Mouse (Mus musculus) CH12.LX (cell line): ENCODE results near the gene Mlf1. TPM values are rescaled to one million over a fixed set of nuclear protein-coding genes. Genes with fewer than 3 reads are reported as not detected.

Source experiments
- DNase-seq: peaks from one replicate; pipeline ENCODE4 v3.0.0-alpha.2; 2013; ENCODE audit errors: extremely low read depth
- H3K27ac ChIP-seq: 2 replicates; pipeline ENCODE4 v1.5.1; 2012; ENCODE audit warnings: low read depth, mild to moderate bottlenecking, control low read depth, moderate library complexity; ENCODE audit not compliant: insufficient read depth
- H3K27me3 ChIP-seq: replicated peaks from 2 replicates; pipeline ENCODE3; 2012; ENCODE audit warnings: inconsistent platforms
- H3K36me3 ChIP-seq, 2 experiments: replicated peaks in 1 of 2; 2 replicates each; pipeline versions ENCODE3 to v1.6.1; 2012; ENCODE audit warnings: inconsistent platforms in 1 of 2, low read length in 1 of 2, mild to moderate bottlenecking in 1 of 2, mixed read lengths in 1 of 2, moderate library complexity in 1 of 2; ENCODE audit not compliant: control insufficient read depth in 1 of 2, insufficient read depth in 1 of 2
- H3K4me1 ChIP-seq, 2 experiments: 2 replicates each; pipeline ENCODE4 v1.6.1; 2012; ENCODE audit warnings: inconsistent platforms in 1 of 2, moderate library complexity in 1 of 2; ENCODE audit not compliant: insufficient read depth in 2 of 2, control insufficient read depth in 1 of 2
- H3K4me2 ChIP-seq: 2 replicates; pipeline ENCODE4 v1.6.1; 2012; ENCODE audit warnings: low read depth, mild to moderate bottlenecking, control low read depth; ENCODE audit not compliant: poor library complexity, insufficient read depth, severe bottlenecking
- H3K4me3 ChIP-seq, 3 experiments: fragments of 150-350 bp in 1 of 3; sonication (generic) in 1 of 3; replicated peaks in 1 of 3; 2 replicates each; pipeline versions ENCODE3 to v1.5.1; 2011 to 2012; ENCODE audit warnings: low read depth in 2 of 3, low read length in 2 of 3, mild to moderate bottlenecking in 2 of 3, moderate library complexity in 2 of 3, control low read depth in 1 of 3, improper control_type of control experiment in 1 of 3, inconsistent platforms in 1 of 3, mixed read lengths in 1 of 3; ENCODE audit not compliant: poor library complexity in 1 of 3
- H3K79me2 ChIP-seq: replicated peaks from 2 replicates; pipeline ENCODE4 v1.6.1; 2012; ENCODE audit warnings: mild to moderate bottlenecking, moderate library complexity; ENCODE audit not compliant: control insufficient read depth, poor library complexity, insufficient read depth, severe bottlenecking; ENCODE audit errors: extremely low read depth
- H3K9ac ChIP-seq: 2 replicates; pipeline ENCODE4 v1.6.1; 2012; ENCODE audit warnings: low read depth, mild to moderate bottlenecking, control low read depth, moderate library complexity; ENCODE audit not compliant: insufficient read depth
- H3K9me3 ChIP-seq: replicated peaks from 2 replicates; pipeline ENCODE3; 2012; ENCODE audit warnings: low read length, inconsistent platforms, mixed read lengths
- BHLHE40 ChIP-seq: IDR thresholded peaks from 2 replicates; pipeline ENCODE4 v1.6.1; 2011; ENCODE audit warnings: mild to moderate bottlenecking, low read depth, low read length, improper control_type of control experiment
- CHD1 ChIP-seq: IDR thresholded peaks from 2 replicates; pipeline ENCODE4 v1.6.1; 2012; ENCODE audit warnings: low read depth, low read length, improper control_type of control experiment, inconsistent platforms
- CHD2 ChIP-seq: IDR thresholded peaks from 2 replicates; pipeline ENCODE4 v1.6.1; 2011; ENCODE audit warnings: low read length, improper control_type of control experiment
- CTCF ChIP-seq, 2 experiments: IDR thresholded peaks in 1 of 2; conservative IDR thresholded peaks in 1 of 2; 2 replicates each; pipeline ENCODE4 v1.5.1; 2011 to 2012; ENCODE audit warnings: low read depth in 2 of 2, low read length in 2 of 2, improper control_type of control experiment in 1 of 2, inconsistent platforms in 1 of 2, mild to moderate bottlenecking in 1 of 2, moderate library complexity in 1 of 2
- ELF1 ChIP-seq: IDR thresholded peaks from 2 replicates; pipeline ENCODE4 v1.6.1; 2014; ENCODE audit warnings: low read depth, mild to moderate bottlenecking, inconsistent platforms, low read length, improper control_type of control experiment
- EP300 ChIP-seq: IDR thresholded peaks from 2 replicates; pipeline ENCODE4 v1.6.1; 2011; ENCODE audit warnings: low read length, improper control_type of control experiment
- ETS1 ChIP-seq: conservative IDR thresholded peaks from 2 replicates; pipeline ENCODE4 v1.6.1; 2012; ENCODE audit warnings: low read depth, mild to moderate bottlenecking, inconsistent platforms, low read length, improper control_type of control experiment, moderate library complexity
- GABPA ChIP-seq: IDR thresholded peaks from 2 replicates; pipeline ENCODE4 v1.6.1; 2012; ENCODE audit warnings: low read depth, low read length, improper control_type of control experiment, inconsistent platforms; ENCODE audit not compliant: insufficient replicate concordance
- HCFC1 ChIP-seq: IDR thresholded peaks from 2 replicates; pipeline ENCODE4 v1.6.1; 2012; ENCODE audit warnings: low read depth, mild to moderate bottlenecking, inconsistent platforms, low read length, improper control_type of control experiment
- IRF4 ChIP-seq: IDR thresholded peaks from 2 replicates; pipeline ENCODE4 v1.6.1; 2014; ENCODE audit warnings: low read depth, mild to moderate bottlenecking, inconsistent platforms, low read length, improper control_type of control experiment
- JUN ChIP-seq: IDR thresholded peaks from 2 replicates; pipeline ENCODE4 v1.6.1; 2011; ENCODE audit warnings: low read depth, mild to moderate bottlenecking, low read length, improper control_type of control experiment, moderate library complexity; ENCODE audit not compliant: insufficient read depth
- JUND ChIP-seq: conservative IDR thresholded peaks from 2 replicates; pipeline ENCODE4 v1.6.1; 2011; ENCODE audit warnings: low read depth, low read length, improper control_type of control experiment
- KAT2A ChIP-seq: IDR thresholded peaks from 2 replicates; pipeline ENCODE4 v1.6.1; 2012; ENCODE audit warnings: low read length, improper control_type of control experiment, inconsistent platforms; ENCODE audit not compliant: insufficient replicate concordance
- MAFK ChIP-seq: IDR thresholded peaks from 2 replicates; pipeline ENCODE4 v1.6.1; 2011; ENCODE audit warnings: low read length, improper control_type of control experiment; ENCODE audit not compliant: insufficient replicate concordance
- MAX ChIP-seq: IDR thresholded peaks from 2 replicates; pipeline ENCODE4 v1.6.1; 2011; ENCODE audit warnings: low read length, improper control_type of control experiment
- MAZ ChIP-seq: IDR thresholded peaks from 2 replicates; pipeline ENCODE4 v1.6.1; 2012; ENCODE audit warnings: low read depth, mild to moderate bottlenecking, inconsistent platforms, low read length, improper control_type of control experiment, moderate library complexity
- MEF2A ChIP-seq: IDR thresholded peaks from 2 replicates; pipeline ENCODE4 v1.6.1; 2014; ENCODE audit warnings: low read depth, mild to moderate bottlenecking, inconsistent platforms, low read length, improper control_type of control experiment, borderline replicate concordance
- MXI1 ChIP-seq: IDR thresholded peaks from 2 replicates; pipeline ENCODE4 v1.6.1; 2011; ENCODE audit warnings: mild to moderate bottlenecking, low read depth, low read length, improper control_type of control experiment
- NELFE ChIP-seq: IDR thresholded peaks from 2 replicates; pipeline ENCODE4 v1.6.1; 2011; ENCODE audit warnings: low read depth, low read length, improper control_type of control experiment
- PAX5 ChIP-seq: IDR thresholded peaks from 2 replicates; pipeline ENCODE4 v1.6.1; 2012; ENCODE audit warnings: low read length, inconsistent platforms, mixed read lengths
- SMC3 ChIP-seq: IDR thresholded peaks from 2 replicates; pipeline ENCODE4 v1.6.1; 2011; ENCODE audit warnings: low read depth, low read length, improper control_type of control experiment
- TBP ChIP-seq: conservative IDR thresholded peaks from 2 replicates; pipeline ENCODE4 v1.6.1; 2011; ENCODE audit warnings: low read depth, low read length, improper control_type of control experiment
- TCF12 ChIP-seq: IDR thresholded peaks from 2 replicates; pipeline ENCODE4 v1.6.1; 2014; ENCODE audit warnings: low read depth, mild to moderate bottlenecking, inconsistent platforms, low read length, improper control_type of control experiment
- UBTF ChIP-seq: IDR thresholded peaks from 2 replicates; pipeline ENCODE4 v1.6.1; 2012; ENCODE audit warnings: low read depth, mild to moderate bottlenecking, inconsistent platforms, low read length, improper control_type of control experiment, moderate library complexity
- USF1 ChIP-seq: IDR thresholded peaks from 2 replicates; pipeline ENCODE4 v1.6.1; 2014; ENCODE audit warnings: low read depth, mild to moderate bottlenecking, inconsistent platforms, low read length, improper control_type of control experiment
- ZKSCAN1 ChIP-seq: IDR thresholded peaks from 2 replicates; pipeline ENCODE4 v1.6.1; 2012; ENCODE audit warnings: low read depth, inconsistent platforms, low read length, improper control_type of control experiment, borderline replicate concordance
- ZMIZ1 ChIP-seq: IDR thresholded peaks from 2 replicates; pipeline ENCODE4 v1.6.1; 2012; ENCODE audit warnings: low read depth, mild to moderate bottlenecking, inconsistent platforms, low read length, improper control_type of control experiment
- ZNF384 ChIP-seq: IDR thresholded peaks from 2 replicates; pipeline ENCODE4 v1.6.1; 2012; ENCODE audit warnings: low read depth, low read length, improper control_type of control experiment, inconsistent platforms
- dilution Hi-C: fragments of 300-500 bp; cut with MboI; formaldehyde crosslinking; loops from 2 replicates; pipeline ENCODE4 v1.14.3; 2020; ENCODE audit warnings: low sequenced_read_pairs; ENCODE audit not compliant: extremely low pct_unique_long_range_greater_than_20kb, extremely low pct_ligation_motif_present
- in situ Hi-C: fragments of 300-500 bp; cut with MboI; formaldehyde crosslinking; loops from 3 replicates; pipeline ENCODE4 v1.14.3; 2019; ENCODE audit warnings: low sequenced_read_pairs, low pct_ligation_motif_present, low pct_unique_long_range_greater_than_20kb, mixed read lengths
- polyA plus RNA-seq: library from polyadenylated mRNA; unstranded; fragments of >175 nt; gene quantifications from 2 replicates; pipeline ENCODE4 v1.2.1, GENCODE M21; 2012; ENCODE audit warnings: low read depth; ENCODE audit not compliant: insufficient read length
- total RNA-seq, 2 experiments: library from RNA; depleted of rRNA; stranded (reverse); fragments of 300-350 nt in 1 of 2; fragments of >200 nt in 1 of 2; gene quantifications; 2 replicates each; pipeline ENCODE4 v1.2.3; 2012 to 2014

Gene Mlf1
- total and polyA plus RNA-seq, 3 experiments: not detected

DNA sequence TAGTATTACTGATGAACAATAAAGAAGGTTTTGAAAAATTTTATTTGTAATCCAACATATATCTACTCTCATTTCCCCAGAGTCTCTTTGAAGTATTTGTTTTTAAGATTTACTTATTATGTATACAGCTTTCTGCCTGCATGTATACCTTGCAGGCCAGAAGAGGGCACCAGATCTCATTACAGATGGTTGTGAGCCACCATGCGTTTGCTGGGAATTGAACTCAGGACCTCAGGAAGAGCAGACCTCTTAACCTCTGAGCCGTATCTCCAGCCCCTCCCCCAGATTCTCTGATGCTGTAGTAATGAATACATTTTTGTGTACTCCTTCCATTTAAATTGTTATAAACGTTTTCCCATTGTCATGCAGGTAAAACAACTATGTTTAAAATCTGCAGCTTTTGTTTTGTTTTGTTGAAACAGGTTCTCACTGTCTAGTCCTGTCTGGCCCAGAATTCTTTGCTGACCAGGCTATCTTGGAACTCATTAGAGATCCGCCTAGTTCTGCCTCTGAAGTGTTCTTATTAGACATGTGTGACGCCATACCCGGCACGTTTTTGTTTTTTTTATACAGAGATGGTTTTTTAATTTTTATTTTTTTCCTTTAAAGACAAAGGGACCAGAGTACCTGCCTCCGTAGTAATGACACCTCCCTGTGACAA, 55.6 kb downstream of the Mlf1 start:
- H3K36me3 ChIP-seq: peaks cover 19 to 31% of the 10 kb centered on the region in 2 experiments
- H3K9ac ChIP-seq: no peak overlapping the region
- dilution Hi-C loops: no loop called here
- in situ Hi-C loops: no loop called here
- TF ChIP-seq BHLHE40: 0 out of 2 replicates have a peak, but pooled peaks have one; percentile 20
- TF ChIP-seq KAT2A: no peak
- TF ChIP-seq USF1: no peak
- TF ChIP-seq TCF12: no peak
- TF ChIP-seq MAFK: peak; percentile 48; the same call in 1 of the 2 replicates
- 0 out of 2 replicates have a peak, but pooled peaks have one; percentile 29 for TF ChIP-seq TBP
- TF ChIP-seq CTCF (conservative IDR thresholded peaks at IDR 0.05 in 1 of 2, IDR thresholded peaks at IDR 0.05 in 1 of 2; ENCODE audit: low read depth in 2 of 2, low read length in 2 of 2): peak in 1 of 2 experiments; percentile 31; a peak in 2 of 4 replicates
- TF ChIP-seq CHD1: no peak
- no peak for TF ChIP-seq MEF2A
- no peak for TF ChIP-seq ZNF384
- no peak for TF ChIP-seq ELF1
- TF ChIP-seq MAZ: 0 out of 2 replicates have a peak, but pooled peaks have one; percentile 36
- no peak for TF ChIP-seq ZKSCAN1
- no peak for DNase-seq
- peak overlapping the region in 2 of 3 experiments; percentile 31 to 87 for H3K4me3 ChIP-seq
- no peak overlapping the region for H3K27ac ChIP-seq
- no peaks in the 10 kb centered on the region for H3K27me3 ChIP-seq
- H3K79me2 ChIP-seq: peaks cover 19% of the 10 kb centered on the region
- H3K9me3 ChIP-seq: peaks cover 12% of the 10 kb centered on the region
- peaks cover 4 to 14% of the 10 kb centered on the region in 2 experiments for H3K4me1 ChIP-seq
- no peak overlapping the region for H3K4me2 ChIP-seq

GRCm38 (mm10) chr3:67429999-67430380, 56.1 kb downstream of the Mlf1 start, which contains the start of gene Gfm1:
Gene Gfm1 (plus strand): TSS chr3:67430096.
- peaks cover 4 to 14% of the 10 kb centered on the region in 2 experiments for H3K4me1 ChIP-seq
- peak within 1 kb of the TSS; percentile 94 for H3K4me2 ChIP-seq
- in situ Hi-C loops (no loop called here), dilution Hi-C loops (no loop called here)
- peaks cover 12% of the 10 kb centered on the region for H3K9me3 ChIP-seq
- no peaks in the 10 kb centered on the region for H3K27me3 ChIP-seq
- peaks cover 22 to 36% of the 10 kb centered on the region in 2 experiments for H3K36me3 ChIP-seq
- no peak within 1 kb of the TSS for H3K27ac ChIP-seq
- H3K4me3 ChIP-seq: peak within 1 kb of the TSS; percentile 87 to 99 (median 97)
- H3K79me2 ChIP-seq: peaks cover 19% of the 10 kb centered on the region
- peak; percentile 90 for DNase-seq
- peak within 1 kb of the TSS; percentile 55 for H3K9ac ChIP-seq
- TF ChIP-seq EP300: no peak
- TF ChIP-seq PAX5: no peak
- no peak for TF ChIP-seq UBTF
- no peak; the same call in 1 of the 2 replicates for TF ChIP-seq MAFK
- no peak for TF ChIP-seq JUND
- TF ChIP-seq KAT2A: peak; percentile 85; the same call in 1 of the 2 replicates
- peak; percentile 95 for TF ChIP-seq GABPA
- peak; percentile 41 for TF ChIP-seq SMC3
- no peak for TF ChIP-seq JUN
- peak; percentile 94 for TF ChIP-seq MXI1
- no peak for TF ChIP-seq ZKSCAN1
- TF ChIP-seq IRF4: peak; percentile 70
- peak; percentile 62; the same call in 1 of the 2 replicates for TF ChIP-seq CHD2
- peak; percentile 43 to 84; a peak in 3 of 4 replicates for TF ChIP-seq CTCF (conservative IDR thresholded peaks at IDR 0.05 in 1 of 2, IDR thresholded peaks at IDR 0.05 in 1 of 2; ENCODE audit: low read depth in 2 of 2, low read length in 2 of 2)
- TF ChIP-seq ZNF384: no peak
- peak; percentile 92 for TF ChIP-seq HCFC1
- no peak; the same call in 1 of the 2 replicates for TF ChIP-seq ZMIZ1
- TF ChIP-seq MAX: peak; percentile 44; the same call in 1 of the 2 replicates
- peak; percentile 75; the same call in 1 of the 2 replicates for TF ChIP-seq NELFE
- peak; percentile 33; the same call in 1 of the 2 replicates for TF ChIP-seq MEF2A
- no peak for TF ChIP-seq CHD1
- TF ChIP-seq TCF12: peak; percentile 89
- no peak for TF ChIP-seq ETS1
- TF ChIP-seq MAZ: no peak; the same call in 1 of the 2 replicates
- 0 out of 2 replicates have a peak, but pooled peaks have one; percentile 59 for TF ChIP-seq TBP
